Mouse (Mus musculus): ENCODE measurements at regions not wholly inside any gene's neighbourhood (a gene's known extent, or its start where the extent isn't known, plus 50 kb on each side); places are given as distances from the start of the nearest gene placed in this dataset.

DNA sequence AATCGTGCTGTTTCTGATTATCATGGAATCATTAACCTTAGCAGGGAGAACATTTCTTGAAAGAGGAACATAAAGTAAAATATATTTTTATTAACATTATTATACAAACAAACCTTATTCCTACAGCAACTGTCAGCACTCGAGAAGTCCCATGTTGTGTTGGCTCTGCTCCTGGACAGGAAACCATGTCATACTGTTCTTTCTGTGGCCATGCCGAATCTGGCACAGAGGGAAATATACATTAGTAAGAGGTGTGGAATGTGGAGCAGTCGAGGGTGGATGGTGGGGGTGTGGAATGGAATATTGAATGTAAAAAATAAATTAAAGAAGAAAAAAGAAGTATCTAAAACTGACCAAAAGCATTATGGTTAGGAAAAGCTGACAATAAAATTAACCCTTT, 342.1 kb upstream of the Pmfbp1 start:
- DNase-seq (ENCODE audit: low read depth, low spot score): no peak

DNA sequence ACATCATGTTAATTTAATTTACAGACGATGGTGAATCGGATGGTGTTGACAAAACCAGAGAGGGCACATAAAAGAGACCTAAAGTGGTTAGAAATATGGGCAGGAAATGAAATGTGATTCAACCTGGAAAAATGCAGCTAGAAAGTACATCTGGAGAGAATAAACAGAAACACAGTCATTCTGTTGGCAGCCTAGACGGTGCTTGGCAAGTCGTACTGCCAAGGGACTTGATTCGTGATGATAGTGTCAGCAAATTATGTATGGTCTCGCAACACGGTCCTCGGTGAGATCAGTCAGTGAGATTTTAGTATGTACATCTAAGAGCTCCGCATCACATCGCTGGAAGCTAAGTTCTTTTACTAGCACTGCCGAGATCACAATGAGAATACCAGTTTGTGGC, 338.3 kb upstream of the Pmfbp1 start:
- DNase-seq (ENCODE audit: low read depth, low spot score): no peak

DNA sequence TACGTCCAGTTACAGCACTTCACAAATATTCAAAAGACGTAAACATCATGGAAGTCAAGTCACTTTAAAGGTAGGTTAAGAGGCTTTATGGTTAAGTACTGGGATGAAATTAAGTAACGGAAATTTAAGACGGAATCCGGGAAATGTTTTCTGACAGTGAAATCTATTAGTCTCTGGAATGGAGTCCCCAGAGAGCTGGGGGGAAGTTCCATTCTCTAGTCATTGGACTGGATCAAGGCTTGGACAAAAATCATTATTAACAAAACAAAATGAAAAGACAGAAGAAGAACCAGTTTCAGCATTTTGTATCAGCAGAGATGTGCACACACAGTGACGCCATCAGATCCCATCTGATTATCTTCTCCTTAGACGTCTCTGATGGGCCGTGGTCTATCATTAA, 337.8 kb upstream of the Pmfbp1 start:
- DNase-seq (ENCODE audit: low read depth, low spot score): no peak

DNA sequence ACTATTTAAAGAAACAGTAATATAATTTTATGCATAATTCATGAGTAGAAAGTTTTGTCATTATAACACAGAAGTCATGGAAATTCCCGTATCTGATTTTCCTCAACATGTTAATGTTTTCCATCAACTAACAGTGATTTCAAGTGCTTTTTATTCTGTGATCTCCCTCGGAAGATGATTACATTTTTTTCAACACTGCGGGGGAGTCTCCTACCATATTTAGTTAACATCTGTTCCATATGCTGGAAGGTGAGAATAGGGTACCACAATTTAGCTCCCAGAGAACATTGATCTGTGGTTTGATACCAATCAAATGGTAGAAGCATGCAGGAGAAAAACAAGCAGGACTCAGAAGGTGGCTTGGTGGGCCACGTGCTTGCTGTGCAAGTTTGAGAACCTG, 321.1 kb upstream of the Pmfbp1 start:
- DNase-seq (ENCODE audit: low read depth, low spot score): no peak

DNA sequence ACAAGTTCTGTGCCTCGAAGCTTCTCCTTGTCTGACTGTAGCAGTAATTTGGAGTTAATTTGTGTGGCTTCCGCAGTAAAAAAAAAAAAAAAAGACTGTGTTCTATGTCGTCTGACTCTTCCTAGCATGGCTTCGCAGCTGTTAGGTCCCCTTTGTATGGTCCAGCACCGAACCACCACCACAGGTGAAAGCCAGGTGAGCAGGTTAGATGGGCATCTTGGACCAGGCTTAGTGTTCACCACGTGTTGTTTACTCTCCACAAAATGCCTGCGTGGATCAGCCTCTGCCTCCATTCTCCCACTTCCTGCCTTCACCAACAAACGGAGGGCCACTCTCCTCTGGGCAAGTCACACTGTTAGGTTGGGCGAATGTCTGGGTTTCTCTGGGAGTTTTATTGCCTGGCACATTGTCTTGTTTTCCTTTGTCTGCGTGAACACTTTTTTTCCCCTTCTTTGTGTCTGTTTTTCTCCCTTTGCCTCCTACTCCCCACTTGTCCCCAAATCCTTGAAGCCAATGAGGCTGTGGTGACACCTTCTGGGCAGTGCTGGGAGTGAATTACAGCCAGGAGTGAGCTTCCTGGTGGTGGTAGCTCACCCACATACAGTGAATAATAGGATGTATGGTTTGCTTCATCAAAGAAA, 308.1 kb upstream of the Pmfbp1 start:
- peak; percentile 34 for DNase-seq (ENCODE audit: low read depth, low spot score)

DNA sequence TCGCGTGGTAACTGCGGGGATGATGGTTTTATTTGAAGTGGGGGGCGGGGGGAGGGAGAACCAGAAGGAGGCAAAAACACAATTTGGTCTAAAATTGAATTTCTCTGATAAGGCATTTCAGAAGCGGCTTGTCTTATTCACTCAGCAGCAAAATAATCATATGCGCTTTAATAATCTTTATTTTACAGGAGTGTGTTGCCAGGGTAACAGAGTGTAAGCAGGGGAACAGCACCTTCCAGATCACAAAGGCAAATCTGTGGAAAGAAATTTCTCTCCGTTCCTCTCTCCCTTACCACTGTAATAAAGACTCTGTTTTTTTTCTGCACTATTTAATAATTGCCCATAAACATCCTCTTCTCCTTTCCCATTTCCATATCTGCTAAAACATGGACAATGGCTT, 306.2 kb upstream of the Pmfbp1 start:
- DNase-seq (ENCODE audit: low read depth, low spot score): no peak

DNA sequence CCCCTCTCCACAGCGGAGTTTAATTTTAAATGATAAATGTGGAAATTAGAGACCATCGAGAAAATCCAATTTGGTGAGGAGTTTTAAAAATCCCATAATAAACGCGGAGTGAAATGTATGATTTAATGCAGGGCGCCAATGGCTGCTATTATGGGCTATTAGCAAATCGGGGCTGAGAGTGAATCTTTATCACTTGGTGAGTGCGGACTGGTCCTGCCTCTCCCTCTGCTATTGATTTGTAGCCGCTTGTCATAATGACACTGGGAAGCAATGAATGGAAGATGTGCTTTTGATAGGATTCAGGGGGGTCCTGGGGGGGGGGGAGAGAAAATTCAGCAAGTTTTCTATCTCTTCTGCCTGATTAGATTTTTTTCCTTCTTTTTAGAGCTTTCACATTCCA, 279.6 kb upstream of the Pmfbp1 start:
- no peak for DNase-seq (ENCODE audit: low read depth, low spot score)

DNA sequence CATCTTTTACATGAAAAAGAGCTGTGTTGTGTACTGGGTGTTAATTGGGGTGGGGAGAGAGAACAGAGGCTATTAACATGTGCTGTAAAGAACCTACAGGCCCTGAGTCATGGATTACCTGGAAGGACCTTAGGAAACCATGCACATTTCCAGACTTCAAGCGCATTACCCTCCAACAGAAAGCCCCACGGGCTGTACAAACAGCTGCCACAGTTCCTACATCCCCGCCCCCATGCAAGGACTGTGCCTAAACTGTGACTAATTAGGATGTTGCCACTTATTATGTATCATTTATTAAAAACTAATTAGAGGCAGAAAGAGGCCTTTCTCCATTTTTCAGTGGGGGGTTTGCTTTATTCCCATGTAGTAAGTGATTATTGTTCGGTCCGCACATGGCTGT, 277.5 kb upstream of the Pmfbp1 start:
- no peak for DNase-seq (ENCODE audit: low read depth, low spot score)

DNA sequence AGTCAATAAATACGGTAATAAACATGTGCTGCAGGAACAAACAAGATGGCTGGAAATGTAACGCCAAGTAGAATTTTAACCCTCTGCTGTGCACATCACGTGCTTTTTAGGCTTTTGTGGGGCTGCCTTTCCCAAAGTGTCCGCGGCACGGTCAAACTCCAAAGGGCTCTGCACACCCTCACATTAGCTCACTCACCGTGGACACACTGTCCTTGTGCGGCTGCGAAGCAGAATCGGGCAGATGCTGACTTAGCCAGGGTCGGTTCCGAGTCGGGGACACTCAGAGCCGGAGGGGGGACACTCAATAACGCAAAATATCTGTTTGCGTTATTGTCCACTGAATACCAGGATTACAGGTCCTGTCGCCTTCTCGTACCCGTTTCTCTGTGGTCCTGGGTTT, 276.5 kb upstream of the Pmfbp1 start:
- DNase-seq (ENCODE audit: low read depth, low spot score): no peak

DNA sequence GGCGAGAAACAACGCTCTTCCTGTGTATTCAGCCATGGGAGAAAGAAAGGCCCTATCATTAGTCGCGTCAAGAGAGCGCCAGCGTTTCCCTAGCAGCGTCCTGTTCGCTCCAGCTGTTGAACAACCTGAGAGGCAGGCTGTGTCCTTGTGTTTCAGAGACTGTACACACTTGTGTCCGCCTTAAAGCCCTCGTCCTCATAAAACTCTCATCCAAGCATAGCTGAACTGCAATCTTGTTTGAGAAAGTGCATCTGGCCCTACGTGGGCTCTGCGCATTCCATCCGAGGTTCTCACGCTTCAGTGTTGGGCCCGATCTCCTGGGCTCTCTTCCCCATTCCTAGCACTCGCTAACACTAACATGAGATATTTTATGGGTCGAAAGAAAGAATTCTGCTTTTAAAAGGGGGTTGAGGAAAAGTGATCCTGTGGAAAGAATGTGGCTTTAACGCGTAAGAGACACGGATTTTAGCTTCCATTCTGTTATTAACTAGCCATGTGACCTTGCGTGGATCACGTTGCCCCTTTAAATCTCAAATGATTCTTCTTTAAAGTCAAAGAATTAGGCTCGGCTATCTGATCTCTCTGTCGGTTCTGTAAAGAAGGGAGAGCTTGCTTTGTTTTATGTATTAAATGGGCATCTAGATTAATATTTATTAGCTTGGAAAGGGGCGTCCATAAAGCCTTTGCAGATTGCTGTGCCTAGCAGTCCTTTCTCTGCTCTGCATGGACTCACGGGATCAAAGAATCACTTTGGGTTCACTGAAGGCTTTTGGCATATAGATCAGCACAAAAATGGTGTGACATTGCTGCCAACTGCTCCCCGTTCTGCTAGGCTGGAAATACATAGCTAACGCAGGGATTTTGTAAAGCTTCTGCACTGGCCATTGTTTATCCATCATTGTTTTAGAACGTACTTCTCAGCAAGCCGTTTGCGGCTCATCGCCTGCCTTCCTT, 261.3 kb upstream of the Pmfbp1 start:
- DNase-seq (ENCODE audit: low read depth, low spot score): no peak

DNA sequence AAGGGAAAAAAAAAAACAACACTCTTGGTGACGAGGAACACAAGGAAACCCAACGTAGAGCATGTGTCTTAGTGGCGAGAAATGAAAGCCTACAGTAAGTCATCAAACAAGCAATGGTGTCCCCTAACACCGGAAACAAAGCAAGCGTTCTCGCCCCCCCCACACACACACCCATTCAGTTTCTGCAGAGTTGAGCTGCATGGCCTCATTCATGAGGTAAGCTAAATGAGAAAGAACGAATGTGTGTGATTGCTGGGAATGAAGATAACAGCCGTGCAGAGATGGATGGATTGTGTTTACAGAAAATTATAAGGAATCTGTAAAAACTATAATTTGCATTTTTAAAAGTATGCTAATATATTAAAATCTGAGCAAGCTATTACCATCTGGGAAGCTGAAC, 248.3 kb upstream of the Pmfbp1 start:
- no peak for DNase-seq (ENCODE audit: low read depth, low spot score)

DNA sequence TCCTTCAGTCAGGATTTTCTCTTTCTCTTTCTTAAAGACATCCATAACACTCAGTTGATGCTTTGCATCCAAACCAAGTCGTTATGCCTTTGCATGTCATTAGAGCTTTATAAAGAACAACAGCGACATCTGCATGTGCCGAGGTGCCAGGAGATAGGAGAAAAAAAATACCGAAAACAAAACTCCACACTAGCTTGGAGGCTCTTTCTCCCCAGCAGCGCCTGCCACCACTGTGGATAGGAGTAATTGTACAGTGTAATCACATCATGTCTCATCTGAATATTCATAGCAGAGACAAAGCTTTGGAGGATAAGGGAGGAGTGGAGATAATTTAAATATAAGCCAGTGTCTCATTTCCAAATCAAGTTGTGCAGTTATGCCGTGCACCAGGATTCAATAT, 246.0 kb upstream of the Pmfbp1 start:
- DNase-seq (ENCODE audit: low read depth, low spot score): no peak

DNA sequence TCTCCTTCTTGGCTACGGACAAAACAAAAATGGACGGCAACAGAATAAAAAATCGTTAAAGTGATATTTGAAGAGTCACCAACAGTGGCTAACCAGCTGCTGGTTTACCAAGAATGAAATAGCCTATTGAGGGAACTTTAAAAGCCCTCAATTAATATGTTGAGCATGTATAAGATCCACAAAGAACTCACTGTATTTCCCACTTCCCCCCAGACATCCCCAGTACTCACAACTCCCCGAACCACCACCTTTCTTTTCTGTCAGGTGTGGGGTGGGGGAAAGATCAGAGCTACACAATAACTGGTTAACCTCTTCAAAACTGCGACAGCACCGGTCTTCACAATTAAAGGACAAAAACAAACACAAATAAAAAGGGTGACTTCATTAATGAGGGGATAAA, 245.5 kb upstream of the Pmfbp1 start:
- DNase-seq (ENCODE audit: low read depth, low spot score): no peak

DNA sequence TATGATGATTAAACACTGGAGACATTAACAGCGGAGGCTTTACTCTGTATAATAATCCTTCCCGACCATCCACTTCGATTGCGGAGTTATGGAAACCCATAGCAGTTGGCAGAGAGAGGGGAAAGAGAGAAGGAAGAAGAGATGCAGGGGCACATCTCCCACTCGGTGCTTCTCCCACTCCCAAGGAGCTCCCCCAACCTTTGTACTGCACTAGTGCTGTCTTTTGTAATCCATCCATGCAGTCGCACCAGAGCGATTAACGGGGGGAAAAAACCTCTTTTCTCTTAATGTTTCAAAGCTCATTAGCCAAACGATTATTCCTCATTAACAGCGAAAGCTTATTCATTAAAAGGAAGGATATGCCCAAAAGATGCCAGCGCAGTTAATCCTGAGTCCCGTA, 244.6 kb upstream of the Pmfbp1 start:
- no peak for DNase-seq (ENCODE audit: low read depth, low spot score)

DNA sequence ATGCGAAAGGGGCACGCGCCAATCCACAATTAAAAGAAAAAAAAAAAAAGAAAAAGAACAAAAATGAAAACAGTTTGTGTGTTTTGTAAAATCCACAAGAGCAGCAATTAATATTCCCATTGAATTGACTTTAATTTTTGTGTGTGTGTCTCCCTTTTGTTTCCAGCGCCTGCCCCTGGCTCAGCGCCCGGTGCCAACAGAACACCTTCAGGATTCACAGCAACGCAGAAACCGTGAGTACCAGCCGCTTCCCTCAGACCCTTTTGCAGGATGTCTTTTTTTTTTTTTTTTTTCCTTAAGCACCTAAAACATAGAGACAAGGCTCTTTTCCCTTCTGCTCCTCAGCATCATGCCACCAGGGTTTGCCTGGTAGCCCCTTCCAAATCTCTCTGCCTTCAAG, 244.1 kb upstream of the Pmfbp1 start:
- no peak for DNase-seq (ENCODE audit: low read depth, low spot score)

DNA sequence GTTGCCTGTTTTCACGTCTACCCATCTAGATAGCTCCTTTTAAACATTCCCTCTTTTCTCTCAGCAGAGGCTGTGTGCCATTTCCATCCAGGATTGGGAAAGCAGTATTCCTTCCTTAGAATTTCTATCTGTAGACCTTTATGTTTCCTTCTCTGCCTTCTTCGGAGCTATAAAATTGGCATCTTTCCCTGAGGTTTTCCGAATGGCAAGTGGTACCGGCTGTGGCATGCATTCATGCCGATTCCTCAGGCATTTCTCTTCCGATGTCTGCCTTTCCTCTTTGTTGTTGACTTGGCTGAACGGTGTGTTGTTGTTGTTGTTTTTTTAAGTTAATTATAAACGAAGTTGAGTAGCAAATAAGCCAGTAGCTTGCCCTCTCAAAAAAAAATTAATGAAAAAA, 243.3 kb upstream of the Pmfbp1 start:
- no peak for DNase-seq (ENCODE audit: low read depth, low spot score)

DNA sequence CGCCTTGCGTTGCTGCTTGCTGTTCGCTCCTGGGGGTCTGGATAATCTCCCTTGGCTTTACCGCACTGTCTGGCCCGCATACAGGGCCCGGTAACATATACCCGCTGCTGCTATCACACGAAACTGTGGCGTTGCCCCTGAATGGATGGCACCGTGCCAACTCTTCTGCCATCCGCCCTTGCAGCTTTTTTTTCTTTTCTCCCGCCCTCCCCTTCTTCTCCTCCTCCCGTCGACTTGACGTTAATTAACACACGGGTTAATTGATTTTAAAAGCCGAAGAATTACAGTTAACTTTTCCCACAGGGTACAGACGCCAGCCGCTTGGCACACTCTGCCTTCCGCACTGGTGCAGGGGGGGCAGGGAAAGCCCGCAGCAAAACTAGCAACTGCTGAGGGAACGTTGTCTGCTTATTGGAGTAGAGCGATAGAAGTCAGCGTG, 242.4 kb upstream of the Pmfbp1 start:
- DNase-seq (ENCODE audit: low read depth, low spot score): no peak

DNA sequence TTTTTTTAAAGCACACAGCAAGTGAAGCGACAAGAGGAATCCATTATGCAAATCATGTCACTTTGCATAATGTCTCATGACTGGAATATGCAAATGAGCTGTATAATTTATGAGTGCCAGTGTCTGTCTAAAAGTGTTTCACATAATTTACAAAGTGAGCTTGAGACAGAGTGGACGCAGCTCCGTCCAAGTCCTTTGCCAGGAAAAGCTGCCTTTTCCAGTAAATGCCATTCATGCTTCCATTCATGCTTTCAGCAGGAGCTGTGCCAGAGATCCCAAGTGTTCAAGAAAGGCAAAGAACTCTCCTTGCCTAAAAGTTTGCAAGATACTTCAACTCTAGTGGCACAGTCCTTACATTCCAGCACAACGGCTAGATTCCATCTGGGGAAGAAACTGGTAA, 241.4 kb upstream of the Pmfbp1 start:
- DNase-seq (ENCODE audit: low read depth, low spot score): no peak

DNA sequence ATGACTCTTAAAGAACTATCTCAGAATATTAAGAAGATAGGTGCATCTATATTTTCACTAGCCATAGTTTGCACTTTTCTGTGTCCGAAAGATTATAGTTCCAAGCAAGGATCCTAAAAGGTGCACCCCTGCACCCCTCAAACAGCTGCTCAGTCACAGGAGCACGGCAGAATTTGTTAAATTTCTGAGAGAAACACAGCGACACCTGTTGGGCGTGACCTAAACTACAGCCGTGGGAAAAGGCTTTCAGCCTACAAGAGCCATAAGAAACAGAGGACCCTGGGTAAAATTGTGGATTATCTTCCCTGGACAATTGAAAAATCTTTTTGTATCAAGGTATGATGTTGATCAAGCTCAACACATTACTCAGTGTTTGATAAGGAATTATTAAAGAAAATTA, 214.7 kb upstream of the Pmfbp1 start:
- peak; percentile 29 for DNase-seq (ENCODE audit: low read depth, low spot score)

DNA sequence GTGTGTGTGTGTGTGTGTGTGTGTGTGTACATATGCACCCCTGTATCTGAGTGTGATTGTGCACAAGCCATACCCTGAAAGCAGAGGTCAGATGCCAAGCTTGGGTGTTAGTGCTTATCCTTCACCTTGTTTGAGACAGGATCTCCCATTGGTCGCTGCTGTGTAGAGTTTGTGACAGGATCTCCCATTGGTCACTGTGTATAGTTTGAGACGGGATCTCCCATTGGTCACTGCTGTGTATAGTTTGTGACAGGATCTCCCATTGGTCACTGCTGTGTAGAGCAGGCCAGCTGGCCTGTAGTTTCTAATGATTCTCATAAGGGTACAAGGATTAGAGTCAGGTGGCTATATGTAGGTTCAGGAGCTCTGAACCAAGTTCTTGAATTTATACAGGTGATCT, 213.3 kb upstream of the Pmfbp1 start:
- no peak for DNase-seq (ENCODE audit: low read depth, low spot score)

DNA sequence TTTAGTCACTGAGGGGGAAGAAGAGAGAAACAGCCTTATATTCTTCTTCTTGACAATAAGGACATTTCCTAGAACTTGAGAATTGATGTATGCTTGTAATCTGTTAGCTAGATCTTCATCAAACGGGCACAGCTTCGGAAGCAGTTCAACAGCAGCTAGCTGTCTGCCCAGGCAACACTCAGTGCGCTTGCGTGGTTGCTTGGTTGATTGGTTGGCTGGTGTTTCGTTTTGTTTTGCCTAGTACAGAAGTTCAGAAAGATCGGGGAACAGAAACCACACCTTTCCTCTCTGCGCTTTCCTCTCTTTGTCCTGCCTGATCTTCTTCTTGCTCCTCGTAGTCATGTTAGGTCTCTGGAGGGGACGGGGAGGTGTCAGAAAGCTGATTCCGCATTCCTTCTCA, 212.2 kb upstream of the Pmfbp1 start:
- no peak for DNase-seq (ENCODE audit: low read depth, low spot score)

DNA sequence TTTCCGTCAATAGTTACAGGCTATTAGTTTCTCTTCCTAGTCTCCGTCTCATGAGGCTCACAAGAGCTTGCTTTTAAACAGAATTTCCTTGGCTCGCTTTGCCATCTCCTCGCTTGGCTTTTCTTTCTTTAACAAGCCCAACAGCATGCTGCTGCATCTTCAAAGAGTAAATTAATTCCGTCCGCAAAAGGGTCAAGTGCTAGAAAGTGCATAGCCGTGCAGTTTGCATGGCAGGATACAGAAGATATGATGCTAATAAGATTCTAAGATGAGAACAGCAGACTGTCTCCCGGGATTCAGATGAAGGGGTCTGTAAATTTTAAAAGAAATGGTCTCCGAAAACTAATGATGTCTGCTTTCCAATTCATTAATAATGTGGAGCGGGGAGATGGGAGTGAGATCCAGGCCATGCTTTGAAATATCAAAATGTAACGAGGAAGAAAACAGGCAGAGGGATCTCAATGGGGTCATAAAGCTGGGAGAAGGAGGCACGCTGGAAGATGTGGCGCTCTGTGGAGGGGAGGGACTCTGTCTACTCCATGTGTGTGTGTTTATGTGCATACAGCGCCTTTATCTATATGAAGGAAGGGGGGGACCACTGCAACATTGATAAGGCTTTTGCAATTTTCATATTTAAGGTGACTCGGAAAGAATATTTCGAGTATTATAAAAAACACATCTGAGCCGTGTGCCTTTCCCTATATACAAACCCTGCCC, 183.0 kb upstream of the Pmfbp1 start:
- DNase-seq (ENCODE audit: low read depth, low spot score): no peak

Measured in WW6 (cell line).